Mouse (Mus musculus): ENCODE measurements around the gene Gabarapl2. TPM values are rescaled to one million over a fixed set of nuclear protein-coding genes. Genes with fewer than 3 reads are reported as not detected.
A peak's percentile ranks its signal among the peaks of the same experiment; 100 is the strongest.

Gabarapl2 gene
- polyA plus RNA-seq, 1 experiment from 2014 or later, result 147 TPM

DNA sequence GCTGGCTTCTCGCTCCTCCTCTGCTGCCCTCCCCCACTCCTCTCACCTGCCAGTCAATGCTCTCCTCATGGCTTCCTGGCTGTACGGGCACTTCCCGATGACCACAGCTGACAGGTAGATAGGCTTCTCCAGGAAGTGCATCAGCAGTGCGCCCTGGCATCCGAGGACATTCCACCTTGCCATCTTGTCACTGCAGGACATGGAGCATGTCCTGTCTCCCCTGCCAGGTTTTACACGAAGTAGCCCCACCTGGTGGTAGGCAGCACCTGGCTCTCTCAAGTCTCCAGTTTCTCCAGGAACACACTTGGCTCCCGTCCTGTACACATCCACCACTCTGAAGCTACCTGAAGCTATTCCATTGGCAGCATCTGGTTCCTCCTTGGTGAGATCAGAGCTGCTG, 41.6 kb downstream of the Gabarapl2 start:
- ATAC-seq (ENCODE audit: insufficient read depth) (no peak), DNase-seq (no peak)
- Histone ChIP-seq H3K27me3 (ENCODE audit: insufficient read depth, low read length) (no peaks in the 10 kb centered on the region), H3K27ac (ENCODE audit: low read depth) (no peak overlapping the region), H3K9me3 (ENCODE audit: low read depth, low read length) (no peaks in the 10 kb centered on the region), H3K4me1 (ENCODE audit: insufficient read depth) (no peaks in the 10 kb centered on the region), H3K4me2 (no peak overlapping the region), H3K36me3 (ENCODE audit: insufficient read depth) (peaks cover 73% of the 10 kb centered on the region), H3K9ac (no peak overlapping the region), H3K4me3 (ENCODE audit: low read depth, low read length) (no peak overlapping the region)
- WGBS, result 74% methylated on average over 7 of the region's 7 CpGs
- peak; percentile 23; the same call in 1 of the 2 replicates for TF ChIP-seq CTCF (IDR thresholded peaks at IDR 0.05; ENCODE audit: low read depth)

DNA sequence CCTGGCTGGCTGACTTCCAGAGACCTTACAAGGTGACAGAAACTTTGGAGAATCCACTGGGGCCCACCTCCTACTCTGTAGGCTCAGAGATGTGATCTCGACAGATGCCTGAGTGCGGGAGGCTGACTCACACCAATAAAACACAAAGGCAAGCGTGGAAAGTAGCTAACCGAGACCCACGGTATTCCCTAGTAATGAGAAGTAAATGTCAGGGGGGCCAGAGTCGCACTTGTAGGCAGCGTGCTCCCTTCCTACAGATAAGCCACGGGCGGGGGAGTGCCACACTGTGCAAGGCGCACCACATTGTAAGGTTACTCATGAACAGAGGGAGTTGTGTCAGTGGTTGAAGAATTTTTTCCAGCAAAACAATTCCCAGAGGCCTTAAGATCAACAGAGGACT, 44.0 kb downstream of the Gabarapl2 start:
- H3K36me3 ChIP-seq (ENCODE audit: insufficient read depth), result peaks cover 76% of the 10 kb centered on the region
- ATAC-seq (ENCODE audit: insufficient read depth) (no peak), DNase-seq (no peak)
- no peaks in the 10 kb centered on the region for H3K9me3 ChIP-seq (ENCODE audit: low read depth, low read length)
- no peak overlapping the region for H3K9ac ChIP-seq
- H3K4me1 ChIP-seq (ENCODE audit: insufficient read depth), result no peaks in the 10 kb centered on the region
- no peak overlapping the region for H3K4me2 ChIP-seq
- H3K27ac ChIP-seq (ENCODE audit: low read depth), result no peak overlapping the region
- 68% methylated on average over 10 of the region's 10 CpGs for WGBS
- H3K4me3 ChIP-seq (ENCODE audit: low read depth, low read length), result no peak overlapping the region
- no peak for TF ChIP-seq CTCF (IDR thresholded peaks at IDR 0.05; ENCODE audit: low read depth)
- H3K27me3 ChIP-seq (ENCODE audit: insufficient read depth, low read length), result no peaks in the 10 kb centered on the region

DNA sequence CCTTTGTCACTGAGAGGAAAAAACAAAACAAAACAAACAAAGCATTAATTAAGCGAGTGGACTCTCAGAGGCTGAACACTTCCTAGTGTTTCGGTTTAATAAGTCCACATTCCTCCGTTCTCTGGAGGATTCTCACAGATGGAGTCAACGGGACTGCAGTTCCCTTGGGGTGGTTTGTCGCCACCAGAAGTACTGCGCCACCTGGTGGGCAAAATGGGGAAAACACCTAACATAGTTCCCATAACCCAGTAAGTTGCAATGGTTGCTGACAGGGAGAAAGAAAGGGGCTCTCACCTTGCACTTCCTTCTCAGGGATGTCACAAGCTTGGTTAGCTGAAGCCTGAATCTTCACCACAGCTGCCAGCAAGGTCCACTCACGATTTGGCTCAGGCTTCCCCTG, 49.4 kb downstream of the Gabarapl2 start:
- DNase-seq, result peak; percentile 94
- whole genome bisulfite sequencing, result 18% methylated on average over 7 of the region's 7 CpGs
- Histone ChIP-seq H3K9ac (no peak overlapping the region), H3K4me3 (ENCODE audit: low read depth, low read length) (no peak overlapping the region), H3K4me2 (no peak overlapping the region), H3K27me3 (ENCODE audit: insufficient read depth, low read length) (no peaks in the 10 kb centered on the region), H3K9me3 (ENCODE audit: low read depth, low read length) (no peaks in the 10 kb centered on the region), H3K36me3 (ENCODE audit: insufficient read depth) (peaks cover 60% of the 10 kb centered on the region), H3K4me1 (ENCODE audit: insufficient read depth) (0 out of 2 replicates have a peak, but pooled peaks cover 3% of the 10 kb centered on the region), H3K27ac (ENCODE audit: low read depth) (no peak overlapping the region)
- ATAC-seq (ENCODE audit: insufficient read depth), result 0 out of 2 replicates have a peak, but pooled peaks have one; percentile 18
- TF ChIP-seq CTCF (IDR thresholded peaks at IDR 0.05; ENCODE audit: low read depth), result peak; percentile 89

DNA sequence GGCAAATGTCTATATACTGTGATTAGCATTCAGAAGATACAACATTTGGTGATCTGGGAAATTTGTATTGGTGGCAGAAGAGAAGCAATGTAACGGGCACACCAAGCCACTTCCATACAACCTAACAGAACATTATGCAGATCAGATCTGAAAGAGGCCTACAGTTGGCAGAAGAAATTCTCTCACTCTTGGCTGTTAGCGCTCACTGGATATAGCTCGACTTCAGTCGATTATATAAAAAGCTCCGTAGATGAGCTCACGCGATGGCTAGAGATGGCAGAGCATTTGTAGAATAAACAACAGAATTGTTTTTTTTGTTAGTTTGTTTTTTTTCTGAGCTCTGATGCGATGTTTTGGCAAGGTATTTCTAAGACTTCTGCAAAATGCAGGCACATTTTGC, 50.8 kb downstream of the Gabarapl2 start:
- no peak overlapping the region for H3K27ac ChIP-seq (ENCODE audit: low read depth)
- H3K9me3 ChIP-seq (ENCODE audit: low read depth, low read length), result no peaks in the 10 kb centered on the region
- peak overlapping the region; percentile 82 for H3K4me3 ChIP-seq (ENCODE audit: low read depth, low read length)
- peak overlapping the region; percentile 68 for H3K4me2 ChIP-seq
- H3K27me3 ChIP-seq (ENCODE audit: insufficient read depth, low read length), result no peaks in the 10 kb centered on the region
- H3K36me3 ChIP-seq (ENCODE audit: insufficient read depth), result peaks cover 61% of the 10 kb centered on the region
- H3K4me1 ChIP-seq (ENCODE audit: insufficient read depth), result 0 out of 2 replicates have a peak, but pooled peaks cover 3% of the 10 kb centered on the region
- TF ChIP-seq CTCF (IDR thresholded peaks at IDR 0.05; ENCODE audit: low read depth), result no peak
- 45% methylated on average over 8 of the region's 8 CpGs for WGBS
- DNase-seq, result no peak
- H3K9ac ChIP-seq, result peak overlapping the region; percentile 87
- ATAC-seq (ENCODE audit: insufficient read depth), result no peak

DNA sequence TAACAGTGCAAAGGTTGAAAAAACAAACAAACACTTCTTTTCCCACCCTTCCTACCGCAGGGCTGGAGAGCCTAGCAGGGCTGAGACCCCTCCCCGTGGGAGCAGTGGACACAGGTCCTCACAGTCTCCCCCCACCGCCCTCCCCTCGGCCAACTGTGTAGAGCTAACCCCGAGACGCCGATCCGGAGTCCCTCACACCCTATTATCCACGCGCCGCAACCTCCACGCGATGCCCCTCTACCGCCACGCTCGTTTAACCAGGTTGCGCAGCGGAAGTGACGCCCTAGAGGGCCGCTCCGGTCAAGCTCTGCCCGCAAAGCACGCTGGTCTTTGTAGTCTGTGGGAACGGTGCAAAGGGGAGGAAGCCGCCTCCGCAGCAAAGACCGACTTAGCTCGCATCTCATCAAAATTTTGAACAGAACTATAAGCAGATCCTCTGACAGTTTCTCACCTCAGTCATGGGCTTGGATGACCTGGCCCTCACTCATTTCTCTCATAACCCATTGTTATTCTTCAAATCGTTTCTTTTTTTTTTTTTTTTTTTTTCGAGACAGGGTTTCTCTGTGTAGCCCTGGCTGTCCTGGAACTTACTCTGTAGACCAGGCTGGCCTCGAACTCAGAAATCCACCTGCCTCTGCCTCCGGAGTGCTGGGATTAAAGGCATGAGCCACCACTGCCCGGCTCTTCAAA, 51.7 kb downstream of the Gabarapl2 start, which contains the start of gene Adat1:
TSS of gene Adat1 (minus strand) at position 290 of the 690 bp plus-strand sequence.
- Histone ChIP-seq H3K9me3 (ENCODE audit: low read depth, low read length) (no peaks in the 10 kb centered on the region), H3K9ac (peak within 1 kb of the TSS; percentile 87), H3K27me3 (ENCODE audit: insufficient read depth, low read length) (no peaks in the 10 kb centered on the region), H3K36me3 (ENCODE audit: insufficient read depth) (peaks cover 65% of the 10 kb centered on the region), H3K27ac (ENCODE audit: low read depth) (no peak within 1 kb of the TSS; the same call in 1 of the 2 replicates), H3K4me2 (peak within 1 kb of the TSS; percentile 68), H3K4me1 (ENCODE audit: insufficient read depth) (0 out of 2 replicates have a peak, but pooled peaks cover 3% of the 10 kb centered on the region), H3K4me3 (ENCODE audit: low read depth, low read length) (peak within 1 kb of the TSS; percentile 82)
- peak; percentile 45 for TF ChIP-seq CTCF (IDR thresholded peaks at IDR 0.05; ENCODE audit: low read depth)
- 3% methylated on average over 32 of the region's 33 CpGs for WGBS
- DNase-seq (peak; percentile 96), ATAC-seq (ENCODE audit: insufficient read depth) (peak; percentile 97)

DNA sequence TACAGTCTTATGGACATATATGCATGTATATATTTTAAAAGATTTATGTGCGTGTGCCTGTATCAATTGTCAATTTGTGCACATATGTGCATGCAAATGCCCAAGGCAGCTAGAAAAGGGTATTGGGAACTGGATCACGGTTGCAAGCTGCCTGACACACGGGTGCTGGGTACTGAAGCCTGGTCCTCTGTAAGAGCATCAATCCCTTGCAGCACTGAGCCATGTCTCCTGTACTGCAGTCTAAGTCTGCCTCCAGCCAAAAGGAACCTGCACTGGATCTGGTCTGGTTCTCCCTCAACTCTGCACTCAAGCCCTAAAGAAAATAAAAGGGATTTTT, 52.2 kb downstream of the Gabarapl2 start:
- DNase-seq (no peak), ATAC-seq (ENCODE audit: insufficient read depth) (peak; percentile 31; the same call in 1 of the 2 replicates)
- no peak overlapping the region for H3K27ac ChIP-seq (ENCODE audit: low read depth)
- peaks cover 65% of the 10 kb centered on the region for H3K36me3 ChIP-seq (ENCODE audit: insufficient read depth)
- H3K4me1 ChIP-seq (ENCODE audit: insufficient read depth), result 0 out of 2 replicates have a peak, but pooled peaks cover 3% of the 10 kb centered on the region
- H3K9ac ChIP-seq, result no peak overlapping the region
- peak overlapping the region; percentile 68 for H3K4me2 ChIP-seq
- WGBS, result 60% methylated on average over 3 of the region's 3 CpGs
- no peaks in the 10 kb centered on the region for H3K9me3 ChIP-seq (ENCODE audit: low read depth, low read length)
- H3K4me3 ChIP-seq (ENCODE audit: low read depth, low read length), result no peak overlapping the region
- no peak for TF ChIP-seq CTCF (IDR thresholded peaks at IDR 0.05; ENCODE audit: low read depth)
- no peaks in the 10 kb centered on the region for H3K27me3 ChIP-seq (ENCODE audit: insufficient read depth, low read length)

Other genes starting within 250 kb of the Gabarapl2 start
- not detected in 2 replicates for gene Ctrb1, start 249.7 kb upstream of the Gabarapl2 start, polyA plus RNA-seq (2014; fragmentation: Nextera tagmentation; extraction: Ambion mirVana)
- gene Bcar1, start 196.9 kb upstream of the Gabarapl2 start, polyA plus RNA-seq (2014; fragmentation: Nextera tagmentation; extraction: Ambion mirVana), result 54.5 and 56.3 TPM in 2 replicates
- gene Cfdp1, start 86.4 kb upstream of the Gabarapl2 start, polyA plus RNA-seq (2014; fragmentation: Nextera tagmentation; extraction: Ambion mirVana), result 195 and 200 TPM in 2 replicates
- 7.0 and 7.3 TPM in 2 replicates for gene Tmem170, start 64.0 kb upstream of the Gabarapl2 start, polyA plus RNA-seq (2014; fragmentation: Nextera tagmentation; extraction: Ambion mirVana)
- 5.3 and 6.6 TPM in 2 replicates for gene Chst5, start 30.3 kb upstream of the Gabarapl2 start, polyA plus RNA-seq (2014; fragmentation: Nextera tagmentation; extraction: Ambion mirVana)
- 18.7 and 18.9 TPM in 2 replicates for gene Tmem231, start 6.8 kb upstream of the Gabarapl2 start, polyA plus RNA-seq (2014; fragmentation: Nextera tagmentation; extraction: Ambion mirVana)
- 8.7 and 9.8 TPM in 2 replicates for gene Adat1, start 51.6 kb downstream of the Gabarapl2 start, polyA plus RNA-seq (2014; fragmentation: Nextera tagmentation; extraction: Ambion mirVana)
- 227 and 229 TPM in 2 replicates for gene Kars, start 70.6 kb downstream of the Gabarapl2 start, polyA plus RNA-seq (2014; fragmentation: Nextera tagmentation; extraction: Ambion mirVana)
- gene Terf2ip, start 70.7 kb downstream of the Gabarapl2 start, polyA plus RNA-seq (2014; fragmentation: Nextera tagmentation; extraction: Ambion mirVana), result 22.8 and 25.0 TPM in 2 replicates
- gene Gm6793, start 74.3 kb downstream of the Gabarapl2 start, polyA plus RNA-seq (2014; fragmentation: Nextera tagmentation; extraction: Ambion mirVana), result 0.42 TPM in 1 of 2 replicates, not detected in the other

Measured in lung, embryonic 14.5 days (tissue).